Mouse (Mus musculus): ENCODE data around the gene Rab40b. TPM values are rescaled to one million over a fixed set of nuclear protein-coding genes. Genes with fewer than 3 reads are reported as not detected.

Rab40b gene
- polyA plus RNA-seq (2014; fragmentation: Illumina TruSeq; extraction: RNeasy Lipid Tissue Mini Kit (QIAGEN cat#74804); ENCODE audit: low read depth, low replicate concordance) = 0.95 TPM

GRCm38 (mm10) chr11:121387750-121388553 lies at the start of gene Rab40b:
Gene Rab40b (minus strand): TSS chr11:121388251.

GRCm38 (mm10) chr11:121434156-121435155 lies 46.4 kb upstream of the Rab40b start, which contains the start of gene Fn3k:
Gene Fn3k (plus strand): TSS chr11:121434913.

GRCm38 (mm10) chr11:121420830-121421552 lies 32.9 kb upstream of the Rab40b start, which contains the start of gene Fn3krp:
Gene Fn3krp (plus strand): TSS chr11:121421401.

GRCm38 (mm10) chr11:121354091-121354707 lies 33.9 kb downstream of the Rab40b start, which contains the start of gene Wdr45b:
Gene Wdr45b (minus strand): TSS chr11:121354445.

Other genes with a start within 250 kb of the Rab40b start
- gene Tex19.1, start 242.1 kb downstream of the Rab40b start, polyA plus RNA-seq (2014; fragmentation: Illumina TruSeq; extraction: RNeasy Lipid Tissue Mini Kit (QIAGEN cat#74804); ENCODE audit: low read depth, low replicate concordance) = not detected
- not detected for gene Uts2r, start 228.0 kb downstream of the Rab40b start, polyA plus RNA-seq (2014; fragmentation: Illumina TruSeq; extraction: RNeasy Lipid Tissue Mini Kit (QIAGEN cat#74804); ENCODE audit: low read depth, low replicate concordance)
- 1.9 TPM for gene Hexdc, start 183.8 kb downstream of the Rab40b start, polyA plus RNA-seq (2014; fragmentation: Illumina TruSeq; extraction: RNeasy Lipid Tissue Mini Kit (QIAGEN cat#74804); ENCODE audit: low read depth, low replicate concordance)
- 1.5 TPM for gene Ogfod3, start 183.5 kb downstream of the Rab40b start, polyA plus RNA-seq (2014; fragmentation: Illumina TruSeq; extraction: RNeasy Lipid Tissue Mini Kit (QIAGEN cat#74804); ENCODE audit: low read depth, low replicate concordance)
- 5.5 TPM for gene Cybc1, start 158.9 kb downstream of the Rab40b start, polyA plus RNA-seq (2014; fragmentation: Illumina TruSeq; extraction: RNeasy Lipid Tissue Mini Kit (QIAGEN cat#74804); ENCODE audit: low read depth, low replicate concordance)
- 14.6 TPM for gene Narf, start 151.0 kb downstream of the Rab40b start, polyA plus RNA-seq (2014; fragmentation: Illumina TruSeq; extraction: RNeasy Lipid Tissue Mini Kit (QIAGEN cat#74804); ENCODE audit: low read depth, low replicate concordance)
- gene Foxk2, start 128.3 kb downstream of the Rab40b start, polyA plus RNA-seq (2014; fragmentation: Illumina TruSeq; extraction: RNeasy Lipid Tissue Mini Kit (QIAGEN cat#74804); ENCODE audit: low read depth, low replicate concordance) = 5.3 TPM
- 35.5 TPM for gene Wdr45b, start 33.8 kb downstream of the Rab40b start, polyA plus RNA-seq (2014; fragmentation: Illumina TruSeq; extraction: RNeasy Lipid Tissue Mini Kit (QIAGEN cat#74804); ENCODE audit: low read depth, low replicate concordance)
- 7.2 TPM for gene Fn3krp, start 33.1 kb upstream of the Rab40b start, polyA plus RNA-seq (2014; fragmentation: Illumina TruSeq; extraction: RNeasy Lipid Tissue Mini Kit (QIAGEN cat#74804); ENCODE audit: low read depth, low replicate concordance)
- 3.8 TPM for gene Fn3k, start 46.7 kb upstream of the Rab40b start, polyA plus RNA-seq (2014; fragmentation: Illumina TruSeq; extraction: RNeasy Lipid Tissue Mini Kit (QIAGEN cat#74804); ENCODE audit: low read depth, low replicate concordance)
- 13.7 TPM for gene Tbcd, start 63.7 kb upstream of the Rab40b start, polyA plus RNA-seq (2014; fragmentation: Illumina TruSeq; extraction: RNeasy Lipid Tissue Mini Kit (QIAGEN cat#74804); ENCODE audit: low read depth, low replicate concordance)
- 3.9 TPM for gene Zfp750, start 131.1 kb upstream of the Rab40b start, polyA plus RNA-seq (2014; fragmentation: Illumina TruSeq; extraction: RNeasy Lipid Tissue Mini Kit (QIAGEN cat#74804); ENCODE audit: low read depth, low replicate concordance)

All from liver, adult 10 weeks (tissue).